Mouse (Mus musculus) midbrain, postnatal 0 days (tissue): ENCODE measurements around the gene Zfp385b. TPM values are rescaled to one million over a fixed set of nuclear protein-coding genes. Genes with fewer than 3 reads are reported as not detected.

Source experiments
- ATAC-seq: fragments of 200-750 bp; cut with Nextera tagmentation; 2 replicates; pipeline ENCODE4 v1.8.0; 2017; ENCODE audit warnings: moderate number of reproducible peaks, mild to moderate bottlenecking, moderate TSS enrichment, moderate library complexity; ENCODE audit not compliant: low FRiP score
- DNase-seq: peaks from one replicate; pipeline ENCODE4 v3.0.0-alpha.2; 2015; ENCODE audit warnings: low spot score
- H3K27ac ChIP-seq: fragments of 300-500 bp; sonication (generic); 2 replicates; pipeline ENCODE4 v1.5.1; 2014; ENCODE audit warnings: low read depth, mild to moderate bottlenecking, low read length, mixed read lengths
- H3K27me3 ChIP-seq: fragments of 300-500 bp; sonication (generic); 2 replicates; pipeline ENCODE4 v1.6.1; 2014; ENCODE audit warnings: low read length, control low read depth, mixed read lengths; ENCODE audit not compliant: insufficient read depth
- H3K36me3 ChIP-seq: fragments of 300-500 bp; sonication (generic); 2 replicates; pipeline ENCODE4 v1.6.1; 2014; ENCODE audit warnings: low read length, control low read depth, mixed read lengths; ENCODE audit not compliant: insufficient read depth
- H3K4me1 ChIP-seq: fragments of 300-500 bp; sonication (generic); 2 replicates; pipeline ENCODE4 v1.6.1; 2014; ENCODE audit warnings: mild to moderate bottlenecking, control low read depth, antibody characterized with exemption, low read length, mixed read lengths; ENCODE audit not compliant: insufficient read depth
- H3K4me2 ChIP-seq: fragments of 300-500 bp; sonication (generic); 2 replicates; pipeline ENCODE4 v1.6.1; 2014; ENCODE audit warnings: low read depth, mild to moderate bottlenecking, low read length, mixed read lengths; ENCODE audit not compliant: poor library complexity, severe bottlenecking
- H3K4me3 ChIP-seq: fragments of 300-500 bp; sonication (generic); 2 replicates; pipeline ENCODE4 v1.5.1; 2014; ENCODE audit warnings: low read depth, mild to moderate bottlenecking, low read length, moderate library complexity
- H3K9ac ChIP-seq: fragments of 300-500 bp; sonication (generic); replicated peaks from 2 replicates; pipeline ENCODE4 v1.6.1; 2014; ENCODE audit warnings: mild to moderate bottlenecking, low read length, moderate library complexity, mixed read lengths; ENCODE audit not compliant: poor library complexity, severe bottlenecking
- H3K9me3 ChIP-seq: fragments of 300-500 bp; sonication (generic); 2 replicates; pipeline ENCODE4 v1.6.1; 2016; ENCODE audit warnings: low read length, control low read depth
- CTCF ChIP-seq: IDR thresholded peaks from 2 replicates; pipeline ENCODE4 v1.5.1; 2016; ENCODE audit warnings: antibody characterized with exemption, mild to moderate bottlenecking
- WGBS: fragments of 180-500 bp; shearing (Covaris S2); extraction: QIAGEN DNeasy Blood & Tissue Kit; methylation state at CpG from one replicate; pipeline ENCODE4 v1.1.7; 2014; 5-methylcytosine and 5-hydroxymethylcytosine counted together
- polyA plus RNA-seq: library from polyadenylated mRNA; unstranded; fragments of >200 nt; fragmentation: Nextera tagmentation; extraction: Ambion mirVana; gene quantifications from 2 replicates; pipeline ENCODE4 v1.2.1, GENCODE M21; 2015
- total RNA-seq: library from RNA; depleted of rRNA; stranded (reverse); fragments of >200 nt; gene quantifications from 2 replicates; pipeline ENCODE4 v1.2.3, GENCODE M21; 2014

Gene Zfp385b
- total and polyA plus RNA-seq, 2 experiments from 2014 or later: 11.8 to 16.6 TPM

DNA sequence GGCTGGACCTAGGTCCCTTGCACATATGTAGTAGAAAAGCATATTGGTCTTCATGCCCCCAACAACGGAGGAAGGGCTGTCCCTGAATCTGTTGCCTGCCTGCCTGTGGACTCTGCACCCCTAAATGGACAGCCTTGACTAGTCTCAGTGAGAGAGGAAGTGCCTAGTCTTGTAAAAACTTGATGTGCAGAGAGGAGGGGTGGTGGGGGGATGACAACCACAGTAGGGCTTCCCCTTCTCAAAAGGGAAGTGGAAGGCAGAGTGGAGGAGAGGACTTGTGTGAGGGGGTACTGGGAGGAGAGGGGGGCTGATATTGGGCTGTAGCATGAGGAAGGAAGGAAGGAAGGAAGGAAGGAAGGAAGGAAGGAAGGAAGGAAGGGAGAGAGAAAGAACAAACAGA is 107.7 kb downstream of the Zfp385b start:
- Histone ChIP-seq H3K4me1 (no peaks in the 10 kb centered on the region), H3K9ac (no peak overlapping the region), H3K9me3 (no peaks in the 10 kb centered on the region), H3K27ac (no peak overlapping the region), H3K4me2 (no peak overlapping the region), H3K27me3 (no peaks in the 10 kb centered on the region), H3K4me3 (no peak overlapping the region), H3K36me3 (no peaks in the 10 kb centered on the region)
- DNase-seq (no peak), ATAC-seq (no peak)
- no peak for TF ChIP-seq CTCF
- WGBS: 82% methylated on average over 1 of the region's 1 CpGs

- no peaks in the 10 kb centered on the region for H3K9me3 ChIP-seq
- no peak for ATAC-seq
Measured at GRCm38 (mm10) chr2:77709206-77709794, 110.1 kb downstream of the Zfp385b start.

DNA sequence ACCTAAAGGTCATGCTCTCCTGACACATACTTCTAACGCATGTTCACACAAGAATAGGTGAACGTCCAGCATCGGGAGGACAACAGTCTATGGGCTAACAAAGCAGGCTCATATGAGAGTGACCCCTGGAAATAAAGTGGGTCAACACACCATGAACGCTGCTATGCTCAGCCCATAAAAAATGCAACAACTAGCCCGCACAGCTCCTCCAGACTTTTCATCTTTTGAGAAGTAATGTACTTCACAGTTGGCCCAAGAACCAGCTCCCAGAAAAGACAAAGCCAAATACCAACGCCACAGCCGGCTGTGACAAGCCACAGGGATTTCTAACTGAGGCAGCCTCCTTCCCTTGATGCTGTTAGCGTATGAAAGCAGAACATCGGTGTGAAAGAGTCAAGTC is 112.3 kb downstream of the Zfp385b start:
- H3K4me2 ChIP-seq: no peak overlapping the region
- H3K4me3 ChIP-seq: no peak overlapping the region
- no peak for DNase-seq
- no peak for ATAC-seq
- H3K36me3 ChIP-seq: no peaks in the 10 kb centered on the region
- H3K9me3 ChIP-seq: no peaks in the 10 kb centered on the region
- no peak overlapping the region for H3K9ac ChIP-seq
- H3K27ac ChIP-seq: no peak overlapping the region
- no peak for TF ChIP-seq CTCF
- H3K4me1 ChIP-seq: no peaks in the 10 kb centered on the region; the same call in 1 of the 2 replicates
- no peaks in the 10 kb centered on the region for H3K27me3 ChIP-seq
- 38% methylated on average over 9 of the region's 9 CpGs for WGBS

More at GRCm38 (mm10) chr2:77709206-77709794, 110.1 kb downstream of the Zfp385b start:
- Histone ChIP-seq H3K9ac (no peak overlapping the region), H3K27me3 (no peaks in the 10 kb centered on the region), H3K4me3 (no peak overlapping the region), H3K36me3 (no peaks in the 10 kb centered on the region), H3K4me2 (peak overlapping the region; percentile 37), H3K27ac (no peak overlapping the region), H3K4me1 (no peaks in the 10 kb centered on the region; the same call in 1 of the 2 replicates)
- DNase-seq: peak; percentile 78
- TF ChIP-seq CTCF: peak; percentile 98
- 26% methylated on average over 7 of the region's 7 CpGs for WGBS

DNA sequence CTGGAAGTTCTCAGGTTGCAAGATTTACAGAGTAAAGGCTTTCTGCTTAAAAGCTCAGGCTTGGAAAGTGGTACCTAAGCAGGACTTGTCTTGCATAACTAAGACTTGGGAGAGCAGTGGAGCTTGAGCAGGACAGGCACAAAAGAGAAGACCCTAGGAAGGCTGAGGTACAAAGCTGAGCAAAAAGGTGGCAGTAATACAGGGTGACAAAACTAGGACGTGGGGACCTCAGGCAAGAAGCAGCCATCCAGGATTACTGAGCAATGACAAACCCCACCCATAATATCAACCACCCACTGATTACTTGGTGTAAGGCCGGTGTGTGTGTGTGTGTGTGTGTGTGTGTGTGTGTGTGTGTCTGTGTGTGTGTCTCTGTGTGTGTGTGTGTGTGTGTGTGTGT is 114.0 kb downstream of the Zfp385b start:
- no peaks in the 10 kb centered on the region for H3K9me3 ChIP-seq
- 81% methylated on average over 2 of the region's 2 CpGs for WGBS
- H3K9ac ChIP-seq: no peak overlapping the region
- H3K27me3 ChIP-seq: no peaks in the 10 kb centered on the region
- no peak overlapping the region for H3K4me2 ChIP-seq
- no peak overlapping the region for H3K27ac ChIP-seq
- H3K4me1 ChIP-seq: peaks cover 5% of the 10 kb centered on the region; the same call in 1 of the 2 replicates
- ATAC-seq: no peak
- H3K36me3 ChIP-seq: no peaks in the 10 kb centered on the region
- H3K4me3 ChIP-seq: no peak overlapping the region
- TF ChIP-seq CTCF: no peak
- DNase-seq: no peak

DNA sequence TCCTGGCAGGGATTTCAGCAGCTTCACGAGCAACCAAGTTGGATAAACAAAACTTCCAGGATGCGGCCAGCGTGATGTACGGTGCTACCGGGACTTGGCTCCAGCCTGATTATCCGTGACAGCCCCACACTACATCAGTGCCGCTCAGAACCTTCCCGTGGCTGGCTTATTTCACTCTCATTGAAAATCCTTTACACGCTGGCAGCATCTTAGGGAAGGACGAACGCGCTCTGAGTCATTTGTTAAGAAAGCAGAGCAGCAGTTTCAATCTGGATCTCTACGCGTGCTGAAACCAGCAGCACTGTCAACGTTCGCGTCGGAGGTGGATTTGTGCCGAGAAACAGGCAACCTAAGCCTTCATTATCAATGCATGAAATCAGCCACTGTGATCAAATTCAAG is 116.4 kb downstream of the Zfp385b start:
- DNase-seq (peak; percentile 67), ATAC-seq (peak; percentile 64)
- 8% methylated on average over 19 of the region's 19 CpGs for WGBS
- Histone ChIP-seq H3K36me3 (no peaks in the 10 kb centered on the region), H3K4me3 (peak overlapping the region; percentile 44), H3K9ac (peak overlapping the region; percentile 54), H3K4me1 (peaks cover 5% of the 10 kb centered on the region; the same call in 1 of the 2 replicates), H3K4me2 (peak overlapping the region; percentile 57), H3K27ac (peak overlapping the region; percentile 72), H3K27me3 (no peaks in the 10 kb centered on the region), H3K9me3 (no peaks in the 10 kb centered on the region)
- TF ChIP-seq CTCF: no peak

DNA sequence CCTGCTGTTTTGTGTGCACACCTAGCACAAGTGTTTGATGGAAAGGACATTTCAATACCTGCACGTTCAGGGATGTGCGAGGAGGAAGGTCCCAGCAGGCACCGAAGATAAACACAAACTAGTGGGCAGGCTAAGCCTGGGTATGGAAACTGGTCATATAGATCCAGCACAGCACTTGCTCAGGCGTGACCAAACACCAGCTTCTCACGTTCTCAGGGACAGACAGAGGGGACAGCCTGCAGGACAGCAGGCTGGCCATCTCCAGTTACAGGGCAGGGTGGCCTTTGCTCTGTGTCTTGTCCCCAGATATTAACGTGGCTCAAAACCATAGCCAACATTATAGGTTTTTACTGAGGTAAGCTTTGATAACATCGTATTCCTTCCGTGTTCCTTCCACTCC is 128.3 kb downstream of the Zfp385b start:
- no peak for DNase-seq
- Histone ChIP-seq H3K4me1 (no peaks in the 10 kb centered on the region), H3K36me3 (no peaks in the 10 kb centered on the region), H3K27me3 (no peaks in the 10 kb centered on the region), H3K4me2 (no peak overlapping the region), H3K27ac (no peak overlapping the region), H3K9ac (no peak overlapping the region), H3K4me3 (no peak overlapping the region), H3K9me3 (no peaks in the 10 kb centered on the region)
- ATAC-seq: no peak
- WGBS: 75% methylated on average over 8 of the region's 8 CpGs
- TF ChIP-seq CTCF: no peak
